Mouse (Mus musculus) 416B (cell line): Measurements from ENCODE around the gene Nek8.
A peak's percentile ranks its signal among the peaks of the same experiment; 100 is the strongest.

ENCODE experiments used
- DNase-seq: peaks from one replicate; pipeline ENCODE4 v3.0.0; 2011; ENCODE audit warnings: low read depth

Nek8 gene

DNA sequence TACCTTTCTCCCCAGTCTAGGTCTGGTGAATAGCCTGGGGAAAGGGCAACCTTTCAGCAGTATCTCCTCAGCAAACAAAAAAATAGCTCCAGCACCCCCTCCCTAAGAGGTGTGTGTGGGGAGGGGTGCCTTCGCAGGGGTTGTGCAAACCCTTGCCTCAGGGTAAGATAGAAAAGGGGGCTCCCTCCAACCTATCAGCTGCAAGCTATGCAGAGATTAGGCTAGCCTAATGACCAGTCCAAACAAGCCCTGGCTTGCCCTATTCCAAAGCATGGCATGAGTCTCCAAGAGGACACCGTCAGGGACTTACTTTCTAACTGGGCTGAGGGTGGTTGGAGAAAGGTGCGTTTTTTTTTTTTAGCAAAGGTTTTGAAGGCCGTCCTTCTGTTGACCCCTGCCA is 10.3 kb downstream of the Nek8 start:
- peak; percentile 61 for DNase-seq

DNA sequence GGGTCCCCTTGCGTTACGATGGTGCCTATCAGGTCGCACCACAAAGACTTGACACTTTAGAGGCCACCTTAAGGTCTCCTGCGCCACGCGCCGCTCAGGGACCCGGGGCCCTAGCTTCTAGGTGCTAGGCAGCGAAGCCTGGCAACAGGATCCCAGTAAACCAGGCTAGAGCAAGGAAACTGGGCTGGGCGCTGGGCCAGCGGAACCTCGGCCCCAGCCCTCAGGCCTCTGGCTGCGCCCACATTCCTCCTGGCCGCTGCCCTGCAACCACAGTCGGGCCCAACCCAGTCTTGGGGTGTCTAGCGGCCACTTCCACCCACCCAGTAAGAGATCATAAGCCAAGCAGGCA is 10.7 kb downstream of the Nek8 start:
- DNase-seq: peak; percentile 78

DNA sequence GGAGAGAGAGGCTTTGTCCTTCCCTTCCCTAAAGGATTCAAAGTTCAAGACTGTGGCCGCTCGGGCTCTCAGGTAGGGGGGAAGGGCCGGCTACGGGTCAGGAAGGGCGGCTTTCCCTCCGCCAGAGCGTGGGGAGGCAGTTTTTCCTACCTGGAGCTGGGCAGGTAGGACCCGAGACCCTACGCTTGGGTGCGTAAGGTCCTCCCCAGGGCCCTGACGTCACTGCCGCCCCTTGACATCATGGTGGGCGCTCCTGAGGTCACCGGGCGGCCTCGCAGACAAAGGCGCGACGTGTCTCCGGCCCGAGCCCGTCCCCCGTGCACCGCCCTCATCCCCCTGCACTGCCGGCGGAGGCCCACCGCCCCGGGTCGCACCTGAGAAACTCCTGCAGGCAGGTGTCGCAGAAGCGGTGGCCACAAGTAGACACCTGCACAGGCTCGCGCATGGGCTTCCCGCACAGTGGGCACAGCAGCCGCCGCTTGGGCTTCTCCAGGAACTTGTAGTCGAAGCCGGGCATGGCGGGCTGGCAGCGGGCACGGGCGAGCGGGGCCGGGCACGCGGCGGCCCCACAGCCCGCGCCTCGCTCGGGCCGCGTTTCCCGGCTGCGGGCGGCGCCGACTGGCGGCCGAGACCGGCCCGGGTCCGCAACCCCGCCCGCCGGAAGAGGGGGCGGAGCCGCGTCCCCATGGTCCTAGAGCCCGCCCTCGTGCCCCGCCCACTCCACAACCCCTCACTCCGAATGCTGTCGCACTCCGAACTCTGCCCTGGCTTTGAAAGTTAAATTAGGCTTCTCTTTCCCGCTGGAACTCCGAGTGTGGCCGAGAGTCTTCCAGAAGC is 11.3 kb downstream of the Nek8 start, which contains the start of gene Traf4:
Gene Traf4, minus strand, starts transcription at position 666 of the 837 bp plus-strand sequence.
- DNase-seq: peak; percentile 82

DNA sequence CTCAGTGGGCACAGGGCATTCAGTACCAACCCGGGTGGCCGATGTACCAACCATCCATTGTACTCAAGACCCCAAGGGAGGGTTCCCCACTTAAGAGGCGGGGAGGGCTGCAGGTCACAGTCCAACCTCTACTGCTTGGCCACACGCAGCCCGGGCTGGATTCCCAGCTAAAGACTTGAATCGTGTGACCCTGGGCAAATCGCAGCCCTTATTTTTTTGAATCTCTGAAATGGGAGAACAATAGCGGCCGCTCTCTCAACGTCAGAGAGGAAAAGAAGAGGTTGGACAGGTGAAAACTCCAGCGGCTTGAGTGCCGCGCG is 11.9 kb downstream of the Nek8 start:
- DNase-seq: peak; percentile 40

DNA sequence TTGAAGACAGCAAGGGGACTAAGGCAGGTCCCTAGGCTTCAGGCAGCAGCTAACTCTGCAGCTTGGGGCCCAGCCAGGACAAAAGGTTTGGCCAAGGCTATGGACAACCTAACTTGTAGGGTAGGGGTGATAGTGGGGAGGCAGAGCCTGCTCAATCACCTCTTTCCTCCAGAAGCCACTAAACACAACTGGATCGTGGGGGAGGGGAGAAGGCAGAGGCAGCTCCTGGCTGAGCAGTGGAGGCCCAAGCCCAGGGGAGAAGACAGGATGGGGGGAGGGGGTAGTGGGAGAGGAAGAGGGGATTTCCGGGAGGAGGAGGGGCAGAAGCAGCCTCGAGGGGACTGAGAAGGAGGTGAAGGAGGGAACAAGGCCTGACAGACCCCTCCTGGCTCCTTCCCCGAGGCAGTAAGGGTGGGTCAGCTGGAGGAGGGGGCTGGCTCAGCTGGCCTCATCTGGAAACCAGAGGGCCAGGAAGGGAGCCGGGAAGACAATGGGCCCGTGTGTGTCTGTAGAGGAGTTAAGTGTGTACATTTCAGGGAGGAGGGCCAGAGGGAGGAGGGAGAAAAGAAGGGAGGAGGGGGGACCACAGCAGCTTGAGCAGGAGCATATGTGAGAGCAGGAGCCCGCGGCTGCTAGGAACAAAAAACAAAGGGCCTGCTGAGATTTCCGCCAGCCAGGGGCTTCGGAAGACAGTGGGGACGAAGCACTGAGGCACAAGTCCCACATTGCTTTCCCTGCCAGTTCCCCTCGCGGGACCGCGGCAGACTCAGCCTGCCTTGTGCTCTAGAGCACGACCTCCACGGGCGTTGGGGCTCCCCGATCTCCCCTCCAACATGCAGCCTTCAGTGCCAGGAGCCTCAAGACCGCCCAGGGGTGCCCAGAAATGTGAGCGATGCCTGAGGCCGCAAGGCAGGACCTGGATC is 12.5 kb downstream of the Nek8 start:
- peak; percentile 50 for DNase-seq

DNA sequence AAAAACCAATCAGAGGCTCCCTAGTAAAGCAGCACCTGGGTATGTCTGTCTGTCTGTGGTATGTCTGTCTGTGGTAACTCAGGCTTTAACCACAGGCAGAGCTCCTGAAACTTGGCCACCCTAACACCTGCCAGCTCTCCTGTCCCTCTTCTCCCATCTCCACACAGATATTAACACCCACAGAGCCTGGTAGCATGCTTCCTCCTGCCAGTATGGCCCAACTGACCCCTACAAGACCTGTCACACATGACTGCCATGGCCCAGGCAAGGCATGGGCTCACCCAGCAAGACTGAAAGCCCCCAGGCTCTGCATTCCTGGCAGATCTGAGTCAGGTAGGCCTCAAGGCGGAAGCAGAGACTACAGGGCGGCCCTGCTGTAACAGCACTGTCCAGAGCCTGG is 13.4 kb downstream of the Nek8 start:
- DNase-seq: no peak

DNA sequence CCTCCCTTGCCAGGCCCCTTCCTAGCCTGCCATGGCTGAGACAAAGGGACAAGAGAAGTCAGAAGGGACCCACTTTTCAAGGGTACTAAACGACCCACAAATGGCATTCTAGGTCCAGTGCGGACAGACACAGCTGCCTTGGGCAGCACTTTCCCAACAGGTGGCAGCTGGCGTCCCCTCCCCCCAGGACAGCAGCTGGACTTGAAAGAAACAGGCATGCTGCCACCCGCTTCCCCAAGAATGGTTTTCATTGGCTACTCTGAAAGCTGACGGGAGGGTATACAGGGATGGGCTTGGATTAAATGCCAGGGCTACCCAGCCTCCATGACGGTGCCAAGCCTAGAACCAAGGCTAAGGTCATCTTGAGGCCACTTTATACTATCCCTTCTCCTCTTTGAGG is 14.0 kb downstream of the Nek8 start:
- no peak for DNase-seq

DNA sequence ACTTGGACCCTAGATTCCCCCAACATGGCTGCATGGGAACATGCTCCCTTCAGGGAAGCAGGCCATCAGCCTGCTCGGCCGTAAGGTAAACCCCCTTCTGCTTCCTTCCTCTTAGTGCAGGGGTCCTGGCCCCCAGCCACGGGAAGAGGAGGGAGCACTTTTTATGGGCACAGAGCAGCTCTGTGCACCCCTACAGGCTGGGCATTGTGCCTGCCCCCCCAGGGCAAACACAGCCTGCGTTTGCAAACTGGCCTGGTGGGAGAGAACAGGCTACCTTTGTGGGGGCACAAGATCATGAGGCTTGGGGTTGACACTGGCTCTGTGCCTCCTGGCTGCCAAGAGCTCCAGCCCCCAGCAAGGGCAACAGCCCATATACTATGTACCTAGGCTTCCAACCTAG is 14.5 kb downstream of the Nek8 start:
- no peak for DNase-seq

DNA sequence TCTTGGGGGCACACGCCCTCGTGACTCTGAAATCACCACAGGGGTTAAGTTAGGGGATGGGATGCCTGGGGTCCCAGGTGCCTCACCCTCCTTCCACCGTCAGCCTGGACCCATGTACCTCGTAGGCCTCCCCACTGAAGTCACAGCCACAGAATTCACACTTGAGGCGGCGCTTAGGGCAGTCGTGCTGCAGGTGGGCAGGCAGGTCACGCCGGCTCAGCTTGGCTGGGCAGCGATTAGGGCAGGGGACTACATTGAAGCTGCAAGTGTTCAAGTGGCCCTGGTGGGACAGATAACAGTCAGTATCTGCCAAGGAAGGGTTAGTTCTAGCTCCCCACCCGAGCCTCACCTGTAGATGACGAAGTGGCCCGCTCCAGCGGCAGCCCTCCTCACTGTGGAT is 15.3 kb downstream of the Nek8 start:
- DNase-seq: no peak

DNA sequence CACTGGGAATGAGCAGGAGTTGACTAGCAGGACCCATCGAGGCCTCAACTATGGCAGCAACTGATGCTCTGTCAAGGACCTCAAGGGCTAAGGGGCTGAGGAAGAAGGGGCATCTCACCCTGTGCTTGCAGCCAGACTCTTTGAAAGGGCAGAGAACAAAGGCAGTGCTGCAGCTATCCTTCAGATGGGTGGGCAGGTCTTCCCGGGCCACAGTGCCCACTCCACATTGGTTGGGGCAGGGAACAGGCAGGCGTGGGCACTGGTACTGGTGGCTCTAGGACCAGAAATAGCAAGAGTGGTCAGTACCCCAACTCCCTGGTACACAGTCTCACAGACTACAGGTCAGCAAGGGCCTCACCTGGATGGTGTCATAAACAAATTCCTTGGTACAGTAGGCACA is 15.8 kb downstream of the Nek8 start:
- no peak for DNase-seq

DNA sequence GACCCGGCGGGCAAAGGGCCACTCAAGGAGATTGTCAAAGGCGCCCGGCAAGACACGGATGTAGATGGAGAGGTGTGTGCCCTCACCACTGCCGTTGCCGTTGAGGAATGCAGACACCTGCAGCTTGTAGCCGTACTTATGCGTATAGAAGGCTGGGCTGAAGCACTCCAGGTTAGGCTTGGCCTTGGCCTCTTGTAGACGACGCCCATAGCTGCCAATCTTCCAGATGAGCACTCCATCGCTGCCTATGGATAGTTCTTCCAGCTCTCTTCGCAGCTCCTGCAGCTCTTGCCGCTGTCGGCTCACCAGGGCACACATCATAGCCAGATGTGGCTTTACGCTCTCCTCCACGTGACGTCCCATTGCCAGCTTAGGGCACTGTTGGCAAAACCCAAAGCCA is 16.3 kb downstream of the Nek8 start:
- DNase-seq: no peak

DNA sequence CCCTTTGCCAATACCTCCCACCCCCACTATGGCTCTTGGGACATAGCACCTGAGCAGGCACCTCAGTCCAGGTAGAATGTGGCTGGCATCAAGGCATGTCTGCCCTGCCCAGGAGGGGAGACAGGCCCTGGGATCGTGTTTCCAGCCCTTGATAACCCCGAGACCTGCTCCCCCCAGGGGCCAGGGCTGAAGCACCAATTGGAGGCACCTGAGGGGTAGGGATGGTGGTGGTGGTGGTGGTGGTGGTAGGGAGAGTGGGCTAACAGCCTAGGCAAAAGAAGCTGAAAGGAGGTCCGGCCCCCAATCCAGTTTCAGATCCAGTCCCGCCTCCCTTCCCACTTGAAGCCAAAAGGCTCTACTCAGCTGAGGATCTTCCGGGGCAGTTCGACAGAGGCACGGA is 16.9 kb downstream of the Nek8 start:
- no peak for DNase-seq

DNA sequence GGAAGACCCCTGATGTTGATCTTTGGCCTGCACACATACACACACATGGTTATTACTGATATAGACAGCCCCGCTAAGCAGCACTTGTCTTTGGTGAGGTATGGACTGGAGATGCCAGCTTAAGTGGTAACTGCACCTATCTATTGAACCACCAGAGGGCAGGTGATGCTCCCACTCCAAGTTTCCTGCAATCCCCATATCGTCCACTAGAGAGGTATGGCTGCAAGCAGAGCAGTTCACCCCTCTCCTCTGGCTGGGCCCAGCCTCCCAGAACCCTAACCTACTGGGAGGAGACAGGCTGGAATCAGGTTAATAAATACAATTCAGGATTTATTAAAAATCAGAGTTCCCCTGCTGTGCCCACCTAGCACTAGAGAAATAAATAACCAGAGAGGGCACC is 17.4 kb downstream of the Nek8 start:
- DNase-seq: peak; percentile 92

DNA sequence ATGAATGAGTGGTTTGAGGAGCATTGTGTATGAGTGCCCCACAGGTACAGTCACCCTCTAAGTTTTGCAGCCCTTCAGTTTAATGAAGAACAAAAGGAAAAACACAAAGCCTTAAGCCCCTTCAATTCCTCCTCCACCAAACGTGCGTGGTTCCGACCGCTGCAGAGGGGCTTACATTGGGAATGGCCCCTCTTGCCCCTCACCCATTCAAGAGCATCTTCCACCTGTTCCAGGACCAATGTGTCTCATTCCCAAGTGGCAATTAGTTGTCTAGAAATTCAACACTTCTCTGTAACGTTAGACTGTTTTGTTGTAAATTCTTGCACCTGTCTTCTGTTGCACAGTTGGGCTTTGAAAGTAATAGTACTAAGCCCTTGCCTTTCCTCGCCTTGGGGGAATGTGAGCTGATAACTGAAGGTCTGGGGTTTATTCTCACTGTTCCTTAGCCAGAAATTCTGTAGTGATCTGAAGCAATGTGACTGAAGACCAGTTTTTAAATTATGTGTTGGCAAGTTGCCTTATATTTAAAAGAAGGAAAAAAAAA is 20.2 kb downstream of the Nek8 start:
- DNase-seq: no peak

DNA sequence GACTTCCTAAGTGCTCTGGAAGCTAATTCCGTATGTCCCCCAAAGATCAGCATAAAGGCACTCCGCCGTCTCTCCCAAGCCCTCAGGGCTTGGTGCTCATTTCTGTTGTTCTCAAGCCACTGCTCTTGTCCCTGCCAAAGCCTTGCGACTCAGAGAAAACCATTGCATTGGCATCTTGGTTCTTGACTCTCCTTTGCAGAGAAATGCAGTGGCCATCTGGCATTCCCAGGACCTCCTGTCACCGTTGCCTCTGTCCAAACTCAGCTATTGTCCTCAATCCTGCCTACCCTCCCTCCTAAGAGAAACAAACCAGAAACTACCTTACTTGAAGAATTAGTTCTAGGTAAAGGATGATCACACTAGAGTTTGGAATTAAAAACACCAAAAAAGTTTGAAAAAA is 20.8 kb downstream of the Nek8 start:
- DNase-seq: no peak

DNA sequence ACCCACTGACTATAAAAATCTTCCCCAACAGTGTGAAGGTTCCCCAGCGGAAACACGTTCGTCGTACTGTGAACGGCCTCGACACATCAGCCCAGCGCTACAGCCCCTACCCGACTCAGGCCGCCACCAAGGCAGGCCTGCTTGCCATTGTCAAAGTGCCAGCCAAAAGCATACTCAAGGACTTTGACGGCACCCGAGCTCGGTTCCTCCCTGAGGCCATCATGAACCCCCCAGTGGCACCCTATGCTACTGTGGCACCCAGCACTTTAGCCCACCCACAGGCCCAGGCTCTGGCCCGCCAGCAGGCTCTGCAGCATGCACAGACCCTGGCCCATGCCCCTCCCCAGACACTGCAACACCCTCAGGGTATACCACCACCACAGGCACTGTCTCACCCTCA is 22.7 kb downstream of the Nek8 start:
- DNase-seq: no peak

DNA sequence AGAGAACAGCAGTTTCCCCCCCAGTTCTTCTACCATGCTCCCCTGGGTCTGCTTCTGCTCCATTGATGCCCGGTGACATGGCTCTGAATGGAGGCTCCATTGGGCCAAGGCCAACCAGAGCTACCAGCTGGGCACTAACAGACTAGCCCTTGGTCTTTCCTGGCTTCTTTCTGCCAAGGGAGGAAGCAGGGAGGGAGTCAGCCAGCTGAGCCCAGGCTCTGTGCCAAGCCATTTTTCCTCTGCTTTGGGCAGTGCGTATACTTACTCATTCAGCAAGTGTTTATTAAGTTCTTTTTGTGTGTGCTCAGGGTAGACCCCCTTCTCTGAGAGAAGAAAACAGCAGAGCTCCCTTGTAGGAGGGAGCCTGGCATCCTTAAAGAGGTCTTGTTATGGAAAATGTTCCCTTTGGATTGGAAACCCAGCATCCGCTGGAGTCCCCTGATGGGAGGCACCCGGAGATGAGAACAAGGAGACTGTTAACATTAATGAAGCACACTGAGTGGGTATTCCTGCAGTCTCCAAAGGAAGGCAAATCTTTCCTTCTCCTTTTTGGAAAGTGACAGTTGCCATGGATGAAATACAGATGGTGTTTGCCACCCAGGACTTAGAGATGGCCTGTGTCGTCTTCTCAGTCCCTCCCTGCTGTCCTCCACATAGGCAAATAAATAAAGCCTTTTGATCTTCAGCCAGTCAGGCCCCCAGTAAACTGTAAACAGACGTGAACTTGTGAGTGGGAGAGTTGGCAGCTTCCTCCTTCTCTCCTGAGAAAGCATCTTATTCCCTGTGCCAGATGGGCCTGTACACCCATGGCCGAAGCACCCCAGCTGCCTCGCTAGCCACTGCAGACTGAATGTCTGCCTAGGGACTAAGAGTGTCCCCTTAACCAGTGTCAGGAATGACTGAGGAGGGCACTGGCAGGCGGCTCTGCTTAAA is 23.9 kb downstream of the Nek8 start:
- DNase-seq: no peak

DNA sequence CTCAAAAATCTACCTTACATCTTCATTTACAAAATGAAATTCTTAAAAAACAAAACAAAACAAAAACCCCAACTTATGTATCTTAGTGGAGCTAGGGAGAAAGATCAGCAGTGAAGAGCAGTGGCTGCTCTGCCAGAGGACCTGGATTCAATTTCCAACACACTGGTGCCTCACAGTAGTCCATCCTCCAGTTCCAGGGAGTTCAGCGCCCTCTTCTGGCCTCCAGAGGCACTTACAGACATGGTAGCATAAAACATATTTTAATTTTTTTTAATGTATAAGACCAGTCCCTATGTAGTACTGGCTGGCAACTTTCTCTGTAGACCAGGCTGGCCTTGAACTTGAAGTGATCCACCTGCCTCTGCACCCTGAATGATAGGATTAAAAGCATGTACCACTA is 25.3 kb downstream of the Nek8 start:
- peak; percentile 82 for DNase-seq

DNA sequence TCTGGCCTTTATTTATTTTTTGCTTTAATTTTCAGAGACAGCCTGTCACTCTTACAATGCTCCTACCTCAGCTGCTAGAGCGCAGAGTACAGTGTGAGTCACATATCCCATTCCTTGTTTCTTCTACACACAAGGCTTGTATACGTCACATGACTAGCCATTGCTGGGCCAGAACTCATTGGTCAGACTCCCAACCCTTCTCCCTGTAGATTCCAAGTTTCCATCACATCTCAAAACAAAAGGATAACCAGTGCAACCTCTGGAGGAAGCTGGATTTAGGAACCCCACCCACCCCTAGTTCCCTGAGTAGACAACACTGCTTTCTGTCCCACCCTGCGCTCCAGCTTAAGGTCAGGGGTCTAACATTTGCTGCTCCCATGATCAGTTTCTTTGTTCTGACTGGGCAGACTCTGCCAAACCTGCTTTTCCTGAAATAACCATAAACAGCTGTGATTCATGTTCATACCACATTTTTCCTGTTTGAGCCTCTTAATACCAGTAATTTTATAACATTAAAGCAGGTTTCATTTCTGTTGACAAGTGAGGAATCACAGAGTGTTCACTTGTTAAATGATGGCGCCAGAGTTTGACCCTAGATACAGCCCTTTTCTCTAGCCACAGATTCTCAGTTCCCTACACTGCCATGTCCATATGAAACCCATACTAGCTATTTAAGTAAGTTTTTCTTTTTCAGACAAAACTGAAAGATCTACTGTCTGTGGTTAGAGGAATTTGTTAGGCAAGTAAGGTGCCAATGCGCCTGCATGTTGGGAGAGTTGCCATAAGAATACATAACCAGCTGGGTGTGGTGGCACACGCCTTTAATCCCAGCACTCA is 29.6 kb downstream of the Nek8 start:
- no peak for DNase-seq

DNA sequence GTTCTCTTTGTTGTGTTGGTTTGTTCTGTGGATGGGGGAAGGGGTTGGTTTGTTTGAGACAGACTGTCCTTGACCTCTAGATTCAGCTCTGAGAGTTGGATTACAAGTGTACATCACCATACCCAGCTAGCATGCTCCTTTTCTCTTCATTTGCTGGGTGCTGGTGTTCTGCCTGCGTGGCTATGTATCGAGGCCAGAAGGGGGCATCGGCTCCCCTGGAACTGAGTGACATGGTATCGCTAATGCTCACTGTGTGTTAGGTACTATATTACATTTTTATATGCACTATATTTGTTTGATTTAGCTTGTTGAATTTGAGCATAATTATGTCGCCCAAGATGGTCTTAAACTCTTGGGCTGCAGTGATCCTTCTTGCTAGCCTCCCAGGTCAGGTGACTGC is 30.3 kb downstream of the Nek8 start:
- DNase-seq: no peak

DNA sequence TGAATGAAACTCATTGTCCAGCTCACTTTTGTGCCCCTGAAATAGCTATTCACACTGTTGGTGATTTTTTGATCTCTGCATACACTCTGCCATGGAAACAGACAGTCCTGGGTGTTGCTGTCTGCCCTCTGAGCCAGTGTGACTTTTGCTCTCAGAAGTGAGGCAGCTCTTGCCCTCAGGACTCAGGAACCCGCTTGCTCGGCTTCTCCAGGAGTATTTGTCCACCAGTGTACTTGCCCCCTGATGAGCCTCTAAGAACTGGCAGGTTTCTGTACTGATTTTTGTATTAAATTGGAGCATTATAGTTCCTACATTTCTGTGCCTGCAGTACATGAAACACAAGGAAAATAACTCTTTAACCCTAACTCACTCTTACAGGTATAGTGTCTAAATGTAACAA is 33.0 kb downstream of the Nek8 start:
- no peak for DNase-seq
